Mouse (Mus musculus) heart, embryonic 11.5 days (tissue): ENCODE measurements at regions not wholly inside any gene's neighbourhood (a gene's known extent, or its start where the extent isn't known, plus 50 kb on each side); places are given as distances from the start of the nearest gene placed in this dataset.

Source experiments
- ATAC-seq: fragments of 200-750 bp; cut with Nextera tagmentation; replicated peaks from 2 replicates; pipeline ENCODE4 v1.8.0; 2017; ENCODE audit warnings: moderate library complexity; ENCODE audit not compliant: insufficient number of reproducible peaks, low FRiP score, low TSS enrichment
- H3K27ac ChIP-seq: fragments of 300-500 bp; sonication (generic); 2 replicates; pipeline ENCODE4 v1.5.1; 2014; ENCODE audit warnings: mild to moderate bottlenecking, low read depth, low read length
- H3K27me3 ChIP-seq: fragments of 300-500 bp; sonication (generic); 2 replicates; pipeline ENCODE4 v1.6.1; 2014; ENCODE audit warnings: mild to moderate bottlenecking, low read length, mixed read lengths; ENCODE audit not compliant: control insufficient read depth, insufficient read depth
- H3K36me3 ChIP-seq: fragments of 300-500 bp; sonication (generic); 2 replicates; pipeline ENCODE4 v1.6.1; 2014; ENCODE audit warnings: mild to moderate bottlenecking, low read length, moderate library complexity, mixed read lengths; ENCODE audit not compliant: control insufficient read depth, insufficient read depth
- H3K4me1 ChIP-seq: fragments of 300-500 bp; sonication (generic); 2 replicates; pipeline ENCODE4 v1.6.1; 2014; ENCODE audit warnings: low read length; ENCODE audit not compliant: control insufficient read depth, insufficient read depth
- H3K4me2 ChIP-seq: fragments of 300-500 bp; sonication (generic); 2 replicates; pipeline ENCODE4 v1.6.1; 2014; ENCODE audit warnings: mild to moderate bottlenecking, moderate library complexity
- H3K4me3 ChIP-seq: fragments of 300-500 bp; sonication (generic); 2 replicates; pipeline ENCODE4 v1.5.1; 2014; ENCODE audit warnings: low read depth, low read length
- H3K9ac ChIP-seq: fragments of 300-500 bp; sonication (generic); 2 replicates; pipeline ENCODE4 v1.6.1; 2014; ENCODE audit warnings: mild to moderate bottlenecking, low read depth, low read length, moderate library complexity
- H3K9me3 ChIP-seq: fragments of 300-500 bp; sonication (generic); replicated peaks from 2 replicates; pipeline ENCODE4 v1.6.1; 2016; ENCODE audit warnings: low read length; ENCODE audit not compliant: control insufficient read depth
- WGBS: fragments of 180-500 bp; shearing (Covaris S2); extraction: QIAGEN DNeasy Blood & Tissue Kit; methylation state at CpG from one replicate; pipeline ENCODE4 v1.1.7; 2014; ENCODE audit not compliant: insufficient replicate concordance; 5-methylcytosine and 5-hydroxymethylcytosine counted together

GRCm38 (mm10) chr15:5708454-5708853 lies 464.5 kb upstream of the Ptger4 start:
- no peak for ATAC-seq
- H3K36me3 ChIP-seq, result no peaks in the 10 kb centered on the region

GRCm38 (mm10) chr15:5740658-5741057 lies 496.7 kb upstream of the Ptger4 start:
- no peak for ATAC-seq
- Histone ChIP-seq H3K36me3 (no peaks in the 10 kb centered on the region), H3K9me3 (no peaks in the 10 kb centered on the region), H3K27me3 (no peaks in the 10 kb centered on the region), H3K4me1 (no peaks in the 10 kb centered on the region), H3K4me3 (no peak overlapping the region), H3K4me2 (no peak overlapping the region), H3K27ac (no peak overlapping the region), H3K9ac (no peak overlapping the region)
- WGBS, result 22% methylated on average over 1 of the region's 1 CpGs

More at GRCm38 (mm10) chr15:5708454-5708853, 464.5 kb upstream of the Ptger4 start:
- Histone ChIP-seq H3K9me3 (peaks cover 2% of the 10 kb centered on the region; the same call in 1 of the 2 replicates), H3K9ac (no peak overlapping the region), H3K4me1 (no peaks in the 10 kb centered on the region), H3K27ac (no peak overlapping the region), H3K4me3 (no peak overlapping the region), H3K27me3 (no peaks in the 10 kb centered on the region), H3K4me2 (no peak overlapping the region)
- WGBS, result 79% methylated on average over 5 of the region's 5 CpGs

GRCm38 (mm10) chr15:5743893-5744292 lies 499.9 kb upstream of the Ptger4 start:
- no peak overlapping the region for H3K9ac ChIP-seq
- H3K36me3 ChIP-seq, result no peaks in the 10 kb centered on the region
- H3K27ac ChIP-seq, result no peak overlapping the region
- no peak overlapping the region for H3K4me3 ChIP-seq
- H3K9me3 ChIP-seq, result no peaks in the 10 kb centered on the region
- 86% methylated on average over 5 of the region's 5 CpGs for WGBS
- no peaks in the 10 kb centered on the region for H3K4me1 ChIP-seq
- no peak overlapping the region for H3K4me2 ChIP-seq
- no peaks in the 10 kb centered on the region for H3K27me3 ChIP-seq
- ATAC-seq, result no peak

- no peaks in the 10 kb centered on the region for H3K9me3 ChIP-seq
- ATAC-seq, result no peak
- 78% methylated on average over 2 of the region's 2 CpGs for WGBS
These were observed 514.7 kb upstream of the Ptger4 start for GRCm38 (mm10) chr15:5758690-5759089.

GRCm38 (mm10) chr15:5762216-5762615 lies 518.2 kb upstream of the Ptger4 start:
- Histone ChIP-seq H3K4me1 (no peaks in the 10 kb centered on the region), H3K36me3 (no peaks in the 10 kb centered on the region), H3K4me2 (no peak overlapping the region), H3K4me3 (no peak overlapping the region), H3K9me3 (no peaks in the 10 kb centered on the region), H3K27me3 (no peaks in the 10 kb centered on the region), H3K9ac (no peak overlapping the region), H3K27ac (no peak overlapping the region)
- ATAC-seq, result no peak
- WGBS, result 84% methylated on average over 4 of the region's 4 CpGs

More at GRCm38 (mm10) chr15:5758690-5759089, 514.7 kb upstream of the Ptger4 start:
- no peak overlapping the region for H3K9ac ChIP-seq
- H3K4me1 ChIP-seq, result no peaks in the 10 kb centered on the region
- no peak overlapping the region for H3K4me2 ChIP-seq
- H3K4me3 ChIP-seq, result no peak overlapping the region
- no peak overlapping the region for H3K27ac ChIP-seq
- no peaks in the 10 kb centered on the region for H3K27me3 ChIP-seq
- H3K36me3 ChIP-seq, result no peaks in the 10 kb centered on the region

- Histone ChIP-seq H3K9me3 (no peaks in the 10 kb centered on the region), H3K4me3 (no peak overlapping the region), H3K36me3 (no peaks in the 10 kb centered on the region), H3K9ac (no peak overlapping the region), H3K27ac (no peak overlapping the region), H3K4me2 (no peak overlapping the region), H3K27me3 (no peaks in the 10 kb centered on the region), H3K4me1 (no peaks in the 10 kb centered on the region)
- WGBS, result 78% methylated on average over 4 of the region's 4 CpGs
- ATAC-seq, result no peak
These were observed 522.5 kb upstream of the Dab2 start for GRCm38 (mm10) chr15:5777074-5777473.

- H3K27ac ChIP-seq, result no peak overlapping the region
- no peaks in the 10 kb centered on the region for H3K9me3 ChIP-seq
- H3K4me2 ChIP-seq, result no peak overlapping the region
- 83% methylated on average over 3 of the region's 3 CpGs for WGBS
- ATAC-seq, result no peak
- no peak overlapping the region for H3K9ac ChIP-seq
- no peaks in the 10 kb centered on the region for H3K4me1 ChIP-seq
- no peaks in the 10 kb centered on the region for H3K36me3 ChIP-seq
- no peak overlapping the region for H3K4me3 ChIP-seq
- no peaks in the 10 kb centered on the region for H3K27me3 ChIP-seq
These were observed 499.7 kb upstream of the Dab2 start for GRCm38 (mm10) chr15:5799917-5800316.

GRCm38 (mm10) chr15:5811154-5811732 lies 488.3 kb upstream of the Dab2 start:
- Histone ChIP-seq H3K27ac (no peak overlapping the region), H3K9ac (no peak overlapping the region), H3K4me1 (peaks cover 3% of the 10 kb centered on the region; the same call in 1 of the 2 replicates), H3K9me3 (no peaks in the 10 kb centered on the region), H3K4me2 (no peak overlapping the region), H3K36me3 (no peaks in the 10 kb centered on the region), H3K27me3 (no peaks in the 10 kb centered on the region), H3K4me3 (no peak overlapping the region)
- 76% methylated on average over 9 of the region's 9 CpGs for WGBS
- ATAC-seq, result no peak

GRCm38 (mm10) chr15:5811958-5812357 lies 487.6 kb upstream of the Dab2 start:
- no peaks in the 10 kb centered on the region for H3K9me3 ChIP-seq
- no peak overlapping the region for H3K9ac ChIP-seq
- no peaks in the 10 kb centered on the region for H3K27me3 ChIP-seq
- no peak overlapping the region for H3K4me3 ChIP-seq
- no peak overlapping the region for H3K4me2 ChIP-seq
- 67% methylated on average over 1 of the region's 1 CpGs for WGBS
- ATAC-seq, result no peak
- peaks cover 3% of the 10 kb centered on the region; the same call in 1 of the 2 replicates for H3K4me1 ChIP-seq
- H3K36me3 ChIP-seq, result no peaks in the 10 kb centered on the region
- H3K27ac ChIP-seq, result no peak overlapping the region
